Comparison of ENCODE assay signal across 8 mouse cellular contexts in the genomic region with DNA sequence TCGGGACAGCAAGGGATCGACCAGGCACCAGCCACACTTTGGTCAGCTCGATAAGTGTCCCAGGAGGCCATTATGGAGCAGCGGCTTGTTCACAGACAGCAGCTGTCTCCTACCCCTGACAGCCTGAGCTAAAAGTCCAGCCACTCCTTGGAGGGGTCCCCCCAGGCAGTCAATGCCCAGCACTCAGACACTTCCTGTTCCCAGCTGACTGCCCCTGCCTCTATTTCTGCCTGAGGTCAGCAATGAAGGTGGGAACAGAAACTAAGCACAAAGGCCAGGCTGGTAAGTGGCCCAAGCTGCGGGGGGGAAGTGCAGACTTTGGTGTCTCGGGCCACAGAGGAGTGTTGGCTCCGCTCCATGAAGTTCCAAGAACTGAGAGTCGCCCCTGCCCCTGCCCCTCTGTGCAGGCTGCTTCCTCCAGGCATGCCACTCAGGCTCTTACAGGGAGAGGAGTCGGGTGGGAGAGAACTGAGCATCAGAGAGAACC.
DNase-seq lines count a peak whose midpoint lies in the region; ATAC-seq lines count a peak whose summit lies in the region.

No protein-coding gene starts in this region.

- H3K36me3 ChIP-seq in heart, embryonic 10.5 days: peaks cover 7% of the 10 kb centered on the region; the same call in 1 of the 2 replicates
- peaks cover 19% of the 10 kb centered on the region for H3K36me3 ChIP-seq in neural tube, embryonic 12.5 days
- peaks cover 33% of the 10 kb centered on the region; the same call in 1 of the 2 replicates for H3K36me3 ChIP-seq in liver, embryonic 12.5 days

- no peaks in the 10 kb centered on the region for H3K9me3 ChIP-seq in heart, embryonic 10.5 days
- H3K9me3 ChIP-seq in neural tube, embryonic 12.5 days: no peaks in the 10 kb centered on the region
- H3K9me3 ChIP-seq in liver, embryonic 12.5 days (replicated peaks): 0 out of 2 replicates have a peak, but pooled peaks cover 4% of the 10 kb centered on the region

- DNase-seq in frontal cortex, postnatal 10 days (ENCODE audit: low spot score in 2 of 2): peak; percentile 50 to 63
- DNase-seq in frontal cortex, postnatal 36 days (ENCODE audit: low spot score in 2 of 2): no peak
- peak; percentile 18 for DNase-seq in MN1 (ENCODE audit: low spot score)
- DNase-seq in heart, embryonic 10.5 days (ENCODE audit: low spot score): no peak
- peak; percentile 59 to 71 for DNase-seq in kidney, postnatal 25 days
- no peak for DNase-seq in cerebellum, adult 9-11 months

- peak overlapping the region; percentile 71 for H3K27ac ChIP-seq in heart, embryonic 10.5 days
- peak overlapping the region; percentile 62 for H3K27ac ChIP-seq in neural tube, embryonic 12.5 days
- no peak overlapping the region for H3K27ac ChIP-seq in liver, embryonic 12.5 days

- H3K4me1 ChIP-seq in heart, embryonic 10.5 days: peaks cover 55% of the 10 kb centered on the region
- peaks cover 27% of the 10 kb centered on the region for H3K4me1 ChIP-seq in neural tube, embryonic 12.5 days
- H3K4me1 ChIP-seq in liver, embryonic 12.5 days: peaks cover 42% of the 10 kb centered on the region

- 41% methylated on average over 9 of the region's 9 CpGs for WGBS in heart, embryonic 10.5 days
- 46% methylated on average over 9 of the region's 9 CpGs for WGBS in neural tube, embryonic 12.5 days
- 53% methylated on average over 9 of the region's 9 CpGs for WGBS in liver, embryonic 12.5 days (ENCODE audit: insufficient replicate concordance)

- 0 out of 2 replicates have a peak overlapping the region, but pooled peaks have one; percentile 5 for H3K4me2 ChIP-seq in neural tube, embryonic 12.5 days (replicated peaks)
- H3K4me2 ChIP-seq in liver, embryonic 12.5 days: no peak overlapping the region

- H3K4me3 ChIP-seq in heart, embryonic 10.5 days: no peak overlapping the region
- H3K4me3 ChIP-seq in neural tube, embryonic 12.5 days: no peak overlapping the region
- H3K4me3 ChIP-seq in liver, embryonic 12.5 days: no peak overlapping the region

- H3K27me3 ChIP-seq in heart, embryonic 10.5 days (ENCODE audit: insufficient read depth, poor library complexity, severe bottlenecking): no peaks in the 10 kb centered on the region
- no peaks in the 10 kb centered on the region for H3K27me3 ChIP-seq in neural tube, embryonic 12.5 days (replicated peaks)
- H3K27me3 ChIP-seq in liver, embryonic 12.5 days (replicated peaks): no peaks in the 10 kb centered on the region

- peak overlapping the region; percentile 10; the same call in 1 of the 2 replicates for H3K9ac ChIP-seq in neural tube, embryonic 12.5 days
- H3K9ac ChIP-seq in liver, embryonic 12.5 days: no peak overlapping the region

- ATAC-seq in neural tube, embryonic 12.5 days (ENCODE audit: low FRiP score, low read depth): no peak
- no peak for ATAC-seq in liver, embryonic 12.5 days

Comparison
In these comparisons a context has a peak if more than half of its experiments do, and no peak if none do; other contexts are left out.
1. DNase-seq: peak in frontal cortex, postnatal 10 days (2 of 2), MN1 (single experiment) and kidney, postnatal 25 days (2 of 2); none in frontal cortex, postnatal 36 days (0 of 2), heart, embryonic 10.5 days (single experiment) and cerebellum, adult 9-11 months (single experiment).